Mouse (Mus musculus) neural tube, embryonic 14.5 days (tissue): Measurements from ENCODE around the gene Tmx2. TPM values are rescaled to one million over a fixed set of nuclear protein-coding genes. Genes with fewer than 3 reads are reported as not detected.

Experiments
- ATAC-seq: fragments of 200-750 bp; cut with Nextera tagmentation; 2 replicates; pipeline ENCODE4 v1.8.0; 2017; ENCODE audit warnings: low read depth, mild to moderate bottlenecking, moderate TSS enrichment, moderate library complexity
- H3K27ac ChIP-seq: fragments of 300-500 bp; sonication (generic); 2 replicates; pipeline ENCODE4 v1.5.1; 2014; ENCODE audit warnings: low read depth, mild to moderate bottlenecking, control low read depth, low read length, moderate library complexity, mixed read lengths
- H3K27me3 ChIP-seq: fragments of 300-500 bp; sonication (generic); 2 replicates; pipeline ENCODE4 v1.6.1; 2014; ENCODE audit warnings: low read length; ENCODE audit not compliant: control insufficient read depth, insufficient read depth
- H3K36me3 ChIP-seq: fragments of 300-500 bp; sonication (generic); 2 replicates; pipeline ENCODE4 v1.6.1; 2014; ENCODE audit warnings: low read length, mixed read lengths; ENCODE audit not compliant: control insufficient read depth, insufficient read depth
- H3K4me1 ChIP-seq: fragments of 300-500 bp; sonication (generic); 2 replicates; pipeline ENCODE4 v1.6.1; 2014; ENCODE audit warnings: low read length; ENCODE audit not compliant: control insufficient read depth, insufficient read depth
- H3K4me2 ChIP-seq: fragments of 300-500 bp; sonication (generic); 2 replicates; pipeline ENCODE4 v1.6.1; 2014; ENCODE audit warnings: mild to moderate bottlenecking, low read depth, low read length, control low read depth
- H3K4me3 ChIP-seq: fragments of 300-500 bp; sonication (generic); 2 replicates; pipeline ENCODE4 v1.5.1; 2014; ENCODE audit warnings: low read depth, low read length, control low read depth, mixed read lengths
- H3K9ac ChIP-seq: fragments of 300-500 bp; sonication (generic); replicated peaks from 2 replicates; pipeline ENCODE4 v1.6.1; 2014; ENCODE audit warnings: low read depth, mild to moderate bottlenecking, control low read depth, low read length, mixed read lengths
- H3K9me3 ChIP-seq: fragments of 300-500 bp; sonication (generic); 2 replicates; pipeline ENCODE4 v1.6.1; 2016; ENCODE audit warnings: low read length; ENCODE audit not compliant: control insufficient read depth
- WGBS: fragments of 180-500 bp; shearing (Covaris S2); extraction: QIAGEN DNeasy Blood & Tissue Kit; methylation state at CpG from one replicate; pipeline ENCODE4 v1.1.7; 2014; 5-methylcytosine and 5-hydroxymethylcytosine counted together
- polyA plus RNA-seq: library from polyadenylated mRNA; unstranded; fragments of >200 nt; fragmentation: Nextera tagmentation; extraction: Ambion mirVana; gene quantifications from 2 replicates; pipeline ENCODE4 v1.2.1, GENCODE M21; 2014

Tmx2 gene
- polyA plus RNA-seq, 1 experiment from 2014 or later: 342 TPM

GRCm38 (mm10) chr2:84716423-84717355 is 37.7 kb upstream of the Tmx2 start:
- H3K9me3 ChIP-seq: no peaks in the 10 kb centered on the region
- peak overlapping the region; percentile 91 for H3K4me3 ChIP-seq
- no peaks in the 10 kb centered on the region for H3K36me3 ChIP-seq
- 44% methylated on average over 9 of the region's 9 CpGs for WGBS
- peak overlapping the region; percentile 34; the same call in 1 of the 2 replicates for H3K9ac ChIP-seq
- peak overlapping the region; percentile 95; the same call in 1 of the 2 replicates for H3K27ac ChIP-seq
- H3K4me2 ChIP-seq: peak overlapping the region; percentile 64
- no peak for ATAC-seq
- no peaks in the 10 kb centered on the region for H3K27me3 ChIP-seq
- H3K4me1 ChIP-seq: peaks cover 13% of the 10 kb centered on the region; the same call in 1 of the 2 replicates

DNA sequence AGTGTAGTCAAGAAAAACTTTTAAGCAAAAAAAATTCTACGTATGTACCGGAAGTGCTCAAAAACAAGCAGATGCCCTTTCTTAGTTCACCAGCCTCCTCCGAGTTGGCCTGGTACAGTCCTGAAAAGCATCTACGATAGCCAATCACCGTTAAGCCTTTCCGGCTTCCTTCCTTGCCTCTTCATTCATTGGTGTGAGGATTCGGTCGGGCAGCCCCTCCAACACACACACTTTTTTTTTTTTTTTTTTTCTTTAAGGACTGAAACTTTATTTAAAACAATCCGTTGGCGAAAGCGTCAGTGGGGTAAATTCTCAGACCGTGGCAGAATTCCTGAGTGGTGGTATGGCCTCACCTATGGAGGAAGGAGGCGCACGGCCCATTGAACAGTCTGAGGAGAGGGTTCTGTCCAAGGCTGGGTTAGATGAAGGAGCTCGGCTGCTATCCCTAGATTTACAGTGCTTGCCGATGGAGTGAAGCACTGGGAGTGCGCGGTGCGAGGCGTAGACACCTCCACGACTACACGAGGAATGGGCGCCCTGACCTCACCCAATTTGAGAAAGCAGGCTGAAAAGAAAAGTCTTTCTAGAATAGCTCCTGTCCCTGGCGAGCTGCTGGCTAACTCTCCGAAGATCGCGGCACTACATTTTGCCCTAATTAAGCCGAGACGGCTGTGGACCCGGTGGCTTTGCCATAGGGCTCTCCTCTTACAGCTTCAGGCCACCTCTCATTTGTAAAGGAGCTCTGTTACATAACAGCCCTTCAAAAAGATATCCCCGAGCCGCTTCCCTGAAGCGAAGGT is 36.8 kb upstream of the Tmx2 start:
- Histone ChIP-seq H3K4me2 (peak overlapping the region; percentile 64), H3K9me3 (no peaks in the 10 kb centered on the region), H3K27me3 (no peaks in the 10 kb centered on the region), H3K9ac (peak overlapping the region; percentile 92), H3K4me3 (peak overlapping the region; percentile 91), H3K4me1 (peaks cover 13% of the 10 kb centered on the region; the same call in 1 of the 2 replicates), H3K27ac (peak overlapping the region; percentile 95), H3K36me3 (0 out of 2 replicates have a peak, but pooled peaks cover 3% of the 10 kb centered on the region)
- peak; percentile 96 for ATAC-seq
- under 1% methylated on average over 33 of the region's 33 CpGs for WGBS

GRCm38 (mm10) chr2:84714811-84715561 is 36.0 kb upstream of the Tmx2 start, which contains the start of gene Zdhhc5:
TSS of gene Zdhhc5 (minus strand) at chr2:84715180.
- peak within 1 kb of the TSS; percentile 71 for H3K4me2 ChIP-seq
- peak within 1 kb of the TSS; percentile 95 for H3K27ac ChIP-seq
- peak within 1 kb of the TSS; percentile 92 for H3K9ac ChIP-seq
- WGBS: under 1% methylated on average over 89 of the region's 107 CpGs
- peaks cover 10% of the 10 kb centered on the region; the same call in 1 of the 2 replicates for H3K36me3 ChIP-seq
- peak within 1 kb of the TSS; percentile 91 for H3K4me3 ChIP-seq
- peaks cover 13% of the 10 kb centered on the region; the same call in 1 of the 2 replicates for H3K4me1 ChIP-seq
- H3K9me3 ChIP-seq: no peaks in the 10 kb centered on the region
- no peaks in the 10 kb centered on the region for H3K27me3 ChIP-seq
- ATAC-seq: peak; percentile 96

DNA sequence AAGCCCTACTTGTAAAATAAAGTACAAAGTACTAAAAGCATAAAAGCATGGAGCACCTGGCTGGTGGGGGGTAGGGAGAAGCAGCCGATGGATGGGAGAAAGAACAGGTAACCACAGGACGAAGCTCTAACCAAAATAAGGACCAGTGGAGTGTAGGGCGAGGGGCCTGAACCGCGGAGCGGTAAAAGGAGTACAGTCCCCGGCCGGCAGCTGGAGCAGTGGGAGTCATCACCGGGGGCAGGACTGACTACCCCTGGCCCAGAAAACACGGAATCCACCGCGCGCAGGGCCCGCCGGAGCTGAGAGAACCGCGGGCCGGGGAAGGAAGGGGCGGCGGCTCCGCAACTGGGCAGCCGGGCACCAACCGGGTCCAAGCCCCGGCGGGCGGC is 35.5 kb upstream of the Tmx2 start:
- Histone ChIP-seq H3K4me2 (peak overlapping the region; percentile 71), H3K27me3 (no peaks in the 10 kb centered on the region), H3K4me3 (peak overlapping the region; percentile 91), H3K9ac (peak overlapping the region; percentile 92), H3K9me3 (no peaks in the 10 kb centered on the region), H3K27ac (peak overlapping the region; percentile 95), H3K4me1 (peaks cover 13% of the 10 kb centered on the region; the same call in 1 of the 2 replicates), H3K36me3 (peaks cover 10% of the 10 kb centered on the region; the same call in 1 of the 2 replicates)
- no peak; the same call in 1 of the 2 replicates for ATAC-seq
- WGBS: 0% methylated on average over 9 of the region's 26 CpGs

DNA sequence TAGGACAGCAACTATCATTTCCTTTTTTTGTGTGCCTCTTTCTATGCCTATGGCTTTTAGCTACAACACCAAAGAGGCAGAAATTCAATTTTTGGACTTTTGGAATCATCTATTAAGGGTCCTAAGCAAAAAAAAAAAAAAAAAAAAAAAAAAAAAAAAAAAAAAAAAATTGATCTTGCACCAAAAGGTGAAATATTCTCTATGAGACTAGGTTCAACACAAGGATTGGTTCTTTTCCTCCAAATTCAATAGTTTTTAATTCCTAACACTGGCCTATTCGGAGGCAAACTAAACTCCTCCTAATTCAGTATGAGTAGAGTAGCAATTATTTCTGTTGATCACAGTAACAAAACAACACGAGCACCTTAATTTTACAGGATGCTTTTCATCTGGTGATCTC is 33.0 kb upstream of the Tmx2 start:
- 93% methylated on average over 2 of the region's 2 CpGs for WGBS
- Histone ChIP-seq H3K4me3 (no peak overlapping the region), H3K4me1 (peaks cover 16% of the 10 kb centered on the region; the same call in 1 of the 2 replicates), H3K36me3 (peaks cover 10% of the 10 kb centered on the region; the same call in 1 of the 2 replicates), H3K9ac (no peak overlapping the region), H3K4me2 (no peak overlapping the region), H3K27ac (no peak overlapping the region), H3K9me3 (no peaks in the 10 kb centered on the region), H3K27me3 (no peaks in the 10 kb centered on the region)
- no peak for ATAC-seq

- H3K9me3 ChIP-seq: no peaks in the 10 kb centered on the region
- 13% methylated on average over 1 of the region's 1 CpGs for WGBS
- H3K27ac ChIP-seq: no peak overlapping the region
- no peaks in the 10 kb centered on the region for H3K27me3 ChIP-seq
- no peak overlapping the region for H3K9ac ChIP-seq
- ATAC-seq: no peak
- H3K4me3 ChIP-seq: no peak overlapping the region
- H3K4me2 ChIP-seq: no peak overlapping the region
- peaks cover 4% of the 10 kb centered on the region; the same call in 1 of the 2 replicates for H3K4me1 ChIP-seq
- H3K36me3 ChIP-seq: peaks cover 10% of the 10 kb centered on the region; the same call in 1 of the 2 replicates
These were observed 28.6 kb upstream of the Tmx2 start for GRCm38 (mm10) chr2:84707523-84707922.

DNA sequence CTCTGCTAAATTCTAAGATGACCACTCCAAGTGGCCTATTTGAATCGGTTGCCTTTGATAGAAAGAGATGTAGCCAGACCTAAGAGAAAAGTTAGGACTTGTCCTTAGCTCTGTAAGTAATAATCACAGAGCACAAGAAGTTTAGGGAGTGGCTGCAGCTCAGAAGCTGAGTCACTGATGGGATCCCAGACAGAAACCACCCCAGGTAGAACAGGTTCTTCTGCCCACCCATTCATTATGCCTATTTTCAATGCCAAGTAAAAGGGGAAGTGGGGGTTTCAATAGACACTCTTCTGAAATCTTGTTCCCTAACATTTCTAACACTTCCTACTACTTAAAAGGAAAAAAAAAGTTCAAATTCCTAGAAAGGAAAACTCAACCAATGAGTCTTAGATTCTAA is 26.4 kb upstream of the Tmx2 start:
- Histone ChIP-seq H3K4me1 (peaks cover 3% of the 10 kb centered on the region; the same call in 1 of the 2 replicates), H3K9me3 (no peaks in the 10 kb centered on the region), H3K9ac (no peak overlapping the region), H3K4me3 (no peak overlapping the region), H3K4me2 (no peak overlapping the region), H3K36me3 (peaks cover 3% of the 10 kb centered on the region; the same call in 1 of the 2 replicates), H3K27ac (no peak overlapping the region), H3K27me3 (no peaks in the 10 kb centered on the region)
- no peak for ATAC-seq
- whole genome bisulfite sequencing: 95% methylated on average over 1 of the region's 1 CpGs

DNA sequence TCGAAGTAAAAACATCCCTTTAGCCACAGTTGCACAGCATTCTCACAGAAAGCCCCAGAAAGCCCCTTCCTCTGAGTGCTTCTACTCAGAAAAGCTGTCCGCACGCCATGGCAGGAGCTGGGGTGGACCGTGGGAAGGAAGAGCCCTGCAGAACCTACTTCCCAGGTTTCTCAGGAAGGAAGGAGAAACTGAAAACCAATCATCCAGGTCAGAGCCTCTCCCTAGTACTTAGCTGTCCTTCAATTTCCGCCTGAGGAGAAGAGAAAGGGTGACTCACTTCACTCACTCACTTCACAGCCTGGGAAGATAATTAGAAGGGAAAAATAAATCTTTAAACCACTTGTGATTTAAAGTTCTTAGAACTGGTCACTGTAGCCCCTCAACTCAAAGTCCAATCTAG is 25.4 kb upstream of the Tmx2 start:
- Histone ChIP-seq H3K27me3 (no peaks in the 10 kb centered on the region), H3K9me3 (no peaks in the 10 kb centered on the region), H3K9ac (no peak overlapping the region), H3K36me3 (0 out of 2 replicates have a peak, but pooled peaks cover 2% of the 10 kb centered on the region), H3K4me2 (no peak overlapping the region), H3K4me3 (no peak overlapping the region), H3K27ac (no peak overlapping the region), H3K4me1 (peaks cover 3% of the 10 kb centered on the region; the same call in 1 of the 2 replicates)
- WGBS: 92% methylated on average over 5 of the region's 5 CpGs
- ATAC-seq: no peak
